Mouse (Mus musculus): ENCODE measurements around the gene Man1b1. TPM values are rescaled to one million over a fixed set of nuclear protein-coding genes. Genes with fewer than 3 reads are reported as not detected.

The Man1b1 gene
- polyA plus RNA-seq, 1 experiment from 2014 or later = 97.6 TPM

DNA sequence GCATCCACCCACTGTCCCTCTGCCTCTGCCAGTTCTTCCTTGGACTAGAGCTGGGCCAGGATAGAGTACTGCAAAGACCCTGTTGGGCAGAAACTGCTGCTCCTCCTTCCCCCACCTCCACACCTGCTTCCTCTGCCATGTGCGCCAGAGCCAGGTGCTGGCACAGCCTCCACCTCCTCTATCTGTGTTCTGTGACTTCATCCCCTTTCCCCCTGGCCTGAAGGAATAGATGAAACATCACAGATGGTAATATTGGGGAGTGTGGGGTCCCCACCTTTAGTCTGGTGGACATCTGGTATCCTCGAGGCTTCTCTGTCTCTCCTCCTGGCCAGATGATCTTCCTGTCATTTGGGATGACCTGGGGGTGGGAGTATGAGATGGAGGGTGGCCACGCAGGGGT lies 28.7 kb upstream of the Man1b1 start:
- WGBS = 78% methylated on average over 3 of the region's 3 CpGs
- peaks cover 9% of the 10 kb centered on the region for H3K27me3 ChIP-seq (ENCODE audit: control insufficient read depth, insufficient read depth, low read length)
- H3K36me3 ChIP-seq (ENCODE audit: control insufficient read depth, insufficient read depth, low read length) = no peaks in the 10 kb centered on the region
- no peak overlapping the region for H3K27ac ChIP-seq (replicated peaks; ENCODE audit: low read depth, low read length)
- H3K4me3 ChIP-seq (ENCODE audit: low read depth, low read length) = no peak overlapping the region
- H3K4me2 ChIP-seq (ENCODE audit: low read depth, severe bottlenecking) = no peak overlapping the region
- no peaks in the 10 kb centered on the region for H3K4me1 ChIP-seq (ENCODE audit: control insufficient read depth, insufficient read depth, low read length)
- H3K9me3 ChIP-seq (ENCODE audit: control insufficient read depth, low read length) = no peaks in the 10 kb centered on the region
- DNase-seq (ENCODE audit: low spot score) (no peak), ATAC-seq (ENCODE audit: insufficient number of reproducible peaks, low FRiP score, low TSS enrichment, low read depth) (no peak)
- H3K9ac ChIP-seq (ENCODE audit: low read length) = no peak overlapping the region

DNA sequence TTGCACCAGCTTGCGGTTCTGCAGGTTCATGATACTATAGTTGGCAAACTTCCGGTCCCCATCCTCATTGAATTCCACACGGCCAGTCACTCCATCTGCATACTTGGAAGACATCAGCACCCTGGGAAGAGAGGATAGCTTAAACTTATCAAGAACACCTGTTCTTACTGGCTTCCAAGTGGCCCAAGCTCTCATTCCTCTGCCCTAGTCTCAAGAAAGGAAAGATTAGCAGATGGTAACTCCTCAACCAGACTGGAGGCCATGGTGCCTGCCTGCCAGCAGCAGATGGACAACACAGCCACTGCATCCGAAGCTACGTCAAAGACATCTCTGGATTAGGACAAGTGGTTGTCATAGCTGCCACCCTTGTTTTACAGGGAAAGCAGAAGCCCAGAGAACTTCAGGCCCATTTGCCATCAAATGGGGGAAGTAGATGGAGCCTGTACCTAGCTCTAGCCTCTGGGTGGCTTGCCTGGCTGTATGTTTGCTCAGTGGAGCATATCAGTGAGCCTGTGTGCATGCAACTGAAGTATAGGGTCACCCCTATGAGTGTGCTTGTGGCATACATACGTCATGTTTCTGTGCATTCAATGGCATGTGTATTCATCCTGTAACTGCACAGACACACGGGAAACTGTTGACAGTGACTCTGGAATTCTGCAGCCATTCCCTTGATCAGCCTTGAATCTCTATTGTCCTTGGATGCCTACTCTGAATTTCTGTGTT lies 28.0 kb upstream of the Man1b1 start:
- 75% methylated on average over 7 of the region's 7 CpGs for WGBS
- Histone ChIP-seq H3K4me3 (ENCODE audit: low read depth, low read length) (0 out of 2 replicates have a peak overlapping the region, but pooled peaks have one; percentile 32), H3K27me3 (ENCODE audit: control insufficient read depth, insufficient read depth, low read length) (peaks cover 9% of the 10 kb centered on the region), H3K9me3 (ENCODE audit: control insufficient read depth, low read length) (no peaks in the 10 kb centered on the region), H3K4me1 (ENCODE audit: control insufficient read depth, insufficient read depth, low read length) (no peaks in the 10 kb centered on the region), H3K9ac (ENCODE audit: low read length) (no peak overlapping the region), H3K27ac (replicated peaks; ENCODE audit: low read depth, low read length) (no peak overlapping the region), H3K4me2 (ENCODE audit: low read depth, severe bottlenecking) (no peak overlapping the region; the same call in 1 of the 2 replicates), H3K36me3 (ENCODE audit: control insufficient read depth, insufficient read depth, low read length) (no peaks in the 10 kb centered on the region)
- ATAC-seq (ENCODE audit: insufficient number of reproducible peaks, low FRiP score, low TSS enrichment, low read depth) = no peak
- no peak for DNase-seq (ENCODE audit: low spot score)

DNA sequence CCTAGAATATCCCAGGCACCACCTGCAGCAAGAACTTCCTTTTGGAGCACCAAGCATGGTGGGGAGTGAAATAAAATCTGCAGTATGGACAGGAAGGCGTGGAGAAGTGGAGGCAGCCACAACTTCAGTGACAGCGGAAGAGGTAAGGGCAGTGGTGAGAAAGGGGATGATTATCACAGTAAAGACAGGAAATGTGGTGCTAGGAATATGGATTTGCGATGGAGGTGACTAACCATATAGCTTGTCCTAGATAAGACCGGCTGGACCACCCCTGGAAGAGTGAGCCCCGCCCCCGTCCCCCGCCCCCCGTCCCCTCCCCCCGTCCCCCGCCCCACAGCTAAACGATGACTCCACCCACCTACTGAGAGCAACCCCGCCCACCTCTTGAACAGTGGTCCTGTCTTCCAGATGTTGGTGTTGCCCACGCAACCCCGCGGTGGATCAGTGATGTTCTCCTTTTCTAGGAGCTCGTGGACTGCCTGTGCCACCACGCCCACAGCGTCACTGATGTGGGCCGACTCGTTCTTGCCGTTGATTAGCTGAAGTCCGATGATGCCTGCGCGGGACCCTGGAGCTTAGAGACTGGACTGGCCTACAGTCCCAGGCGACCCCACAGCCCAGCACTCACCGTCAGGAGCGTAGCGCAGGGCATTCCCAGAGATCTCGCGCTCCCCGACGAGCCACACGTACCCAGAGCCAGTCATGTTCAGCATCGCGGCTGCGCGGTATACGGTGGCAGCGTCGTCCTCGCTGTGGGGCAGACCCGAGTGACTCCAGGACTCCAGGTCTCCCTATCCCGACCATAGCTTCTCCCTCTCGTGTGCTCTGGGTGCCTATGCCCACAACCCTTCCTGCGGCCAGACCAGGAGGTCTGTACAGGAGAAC lies 27.2 kb upstream of the Man1b1 start:
- Histone ChIP-seq H3K4me2 (ENCODE audit: low read depth, severe bottlenecking) (peak overlapping the region; percentile 80), H3K4me3 (ENCODE audit: low read depth, low read length) (peak overlapping the region; percentile 32), H3K4me1 (ENCODE audit: control insufficient read depth, insufficient read depth, low read length) (no peaks in the 10 kb centered on the region), H3K9ac (ENCODE audit: low read length) (peak overlapping the region; percentile 47; the same call in 1 of the 2 replicates), H3K27me3 (ENCODE audit: control insufficient read depth, insufficient read depth, low read length) (peaks cover 11% of the 10 kb centered on the region), H3K9me3 (ENCODE audit: control insufficient read depth, low read length) (no peaks in the 10 kb centered on the region), H3K27ac (replicated peaks; ENCODE audit: low read depth, low read length) (no peak overlapping the region), H3K36me3 (ENCODE audit: control insufficient read depth, insufficient read depth, low read length) (no peaks in the 10 kb centered on the region)
- WGBS = 3% methylated on average over 41 of the region's 45 CpGs
- DNase-seq (ENCODE audit: low spot score) (peak; percentile 71), ATAC-seq (ENCODE audit: insufficient number of reproducible peaks, low FRiP score, low TSS enrichment, low read depth) (peak; percentile 65; the same call in 1 of the 2 replicates)

DNA sequence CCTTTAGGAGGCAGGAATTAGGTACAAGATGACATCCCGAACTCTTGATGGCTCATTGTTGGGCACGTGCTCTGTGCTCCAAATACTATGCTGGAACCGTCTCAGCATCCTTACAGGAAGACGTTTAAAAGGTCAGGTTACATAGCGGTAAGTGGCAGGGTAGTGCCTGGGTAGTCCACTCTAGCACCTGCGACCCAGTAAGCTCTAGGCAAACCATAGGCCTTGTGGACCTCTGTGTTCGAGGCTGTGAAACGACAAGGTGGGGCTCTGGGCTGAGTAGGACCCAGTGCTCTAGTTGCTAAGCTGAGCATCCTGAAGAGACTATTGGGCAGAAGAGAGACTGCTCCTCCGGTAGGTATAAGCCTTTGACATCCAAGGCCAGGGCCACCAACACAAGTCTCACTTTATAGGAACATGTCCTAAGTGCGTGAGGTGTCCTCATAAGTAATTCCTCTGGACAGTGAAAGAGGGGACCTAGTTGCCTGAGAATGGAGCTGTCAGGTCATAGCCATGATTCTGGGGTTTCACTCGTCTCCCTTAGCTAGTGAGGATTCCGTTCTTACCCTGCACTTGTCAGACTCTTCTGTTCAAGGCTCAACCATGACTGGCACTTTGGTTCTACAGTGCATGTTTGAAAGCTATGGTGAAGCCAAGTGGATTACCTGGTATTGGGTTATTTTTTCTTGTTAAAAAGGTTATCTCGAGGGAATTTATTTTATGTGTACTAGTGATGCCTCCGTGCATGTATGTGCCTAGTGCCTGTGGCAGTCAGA lies 26.4 kb upstream of the Man1b1 start:
- 46% methylated on average over 14 of the region's 14 CpGs for WGBS

DNA sequence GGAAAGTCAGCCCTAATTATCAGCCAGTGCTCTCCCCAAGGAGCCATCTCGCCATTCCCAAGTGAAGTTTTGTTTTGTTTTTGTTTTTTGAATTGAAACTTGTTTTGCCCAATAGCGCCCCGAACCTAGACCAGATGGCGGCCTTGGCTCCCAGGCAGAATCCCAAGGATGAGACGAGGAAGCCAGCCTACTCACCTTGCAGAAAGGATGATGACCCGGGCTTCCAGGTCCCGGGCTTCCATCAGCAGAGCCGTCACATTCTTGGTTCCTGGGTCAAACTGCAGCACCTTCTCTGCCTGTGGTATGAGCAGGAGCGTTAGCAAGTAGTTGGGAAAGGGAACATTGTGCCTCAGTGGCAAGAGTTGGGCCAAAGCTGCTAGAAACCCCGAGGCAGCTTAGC lies 22.0 kb upstream of the Man1b1 start:
- Histone ChIP-seq H3K4me3 (ENCODE audit: low read depth, low read length) (no peak overlapping the region), H3K4me1 (ENCODE audit: control insufficient read depth, insufficient read depth, low read length) (no peaks in the 10 kb centered on the region), H3K36me3 (ENCODE audit: control insufficient read depth, insufficient read depth, low read length) (no peaks in the 10 kb centered on the region), H3K27ac (replicated peaks; ENCODE audit: low read depth, low read length) (no peak overlapping the region), H3K9me3 (ENCODE audit: control insufficient read depth, low read length) (no peaks in the 10 kb centered on the region), H3K4me2 (ENCODE audit: low read depth, severe bottlenecking) (no peak overlapping the region), H3K9ac (ENCODE audit: low read length) (no peak overlapping the region), H3K27me3 (ENCODE audit: control insufficient read depth, insufficient read depth, low read length) (peaks cover 42% of the 10 kb centered on the region)
- WGBS = 62% methylated on average over 10 of the region's 10 CpGs
- ATAC-seq (ENCODE audit: insufficient number of reproducible peaks, low FRiP score, low TSS enrichment, low read depth) (no peak), DNase-seq (ENCODE audit: low spot score) (no peak)

More for the DNA sequence above, 26.4 kb upstream of the Man1b1 start:
- H3K36me3 ChIP-seq (ENCODE audit: control insufficient read depth, insufficient read depth, low read length) = no peaks in the 10 kb centered on the region
- peak overlapping the region; percentile 80 for H3K4me2 ChIP-seq (ENCODE audit: low read depth, severe bottlenecking)
- DNase-seq (ENCODE audit: low spot score) = no peak
- no peak for ATAC-seq (ENCODE audit: insufficient number of reproducible peaks, low FRiP score, low TSS enrichment, low read depth)
- H3K9me3 ChIP-seq (ENCODE audit: control insufficient read depth, low read length) = no peaks in the 10 kb centered on the region
- H3K4me3 ChIP-seq (ENCODE audit: low read depth, low read length) = peak overlapping the region; percentile 32
- H3K27me3 ChIP-seq (ENCODE audit: control insufficient read depth, insufficient read depth, low read length) = peaks cover 17% of the 10 kb centered on the region
- no peaks in the 10 kb centered on the region for H3K4me1 ChIP-seq (ENCODE audit: control insufficient read depth, insufficient read depth, low read length)
- H3K9ac ChIP-seq (ENCODE audit: low read length) = peak overlapping the region; percentile 47; the same call in 1 of the 2 replicates
- H3K27ac ChIP-seq (replicated peaks; ENCODE audit: low read depth, low read length) = no peak overlapping the region

DNA sequence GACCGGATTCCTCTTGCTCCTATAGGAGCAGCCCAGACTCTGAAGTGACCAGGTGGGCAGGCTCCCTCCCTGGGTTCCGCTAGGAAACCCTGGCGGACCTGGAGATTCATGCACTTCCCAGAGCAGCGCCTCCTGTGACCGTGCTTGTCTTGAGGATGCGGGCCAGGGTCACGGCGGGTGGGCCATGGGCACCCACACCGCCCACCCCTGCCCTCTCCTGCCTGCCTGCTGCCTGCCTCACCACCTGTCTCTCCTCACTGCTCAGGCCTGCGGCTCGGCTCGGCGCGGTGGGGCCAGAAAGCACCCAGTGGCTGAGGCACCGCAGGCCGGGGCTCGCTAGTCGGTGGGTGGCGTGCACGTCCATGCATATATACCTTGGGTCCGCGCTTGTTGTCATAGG lies 21.2 kb upstream of the Man1b1 start:
- Histone ChIP-seq H3K4me1 (ENCODE audit: control insufficient read depth, insufficient read depth, low read length) (no peaks in the 10 kb centered on the region), H3K9ac (ENCODE audit: low read length) (no peak overlapping the region), H3K27me3 (ENCODE audit: control insufficient read depth, insufficient read depth, low read length) (peaks cover 34% of the 10 kb centered on the region), H3K36me3 (ENCODE audit: control insufficient read depth, insufficient read depth, low read length) (no peaks in the 10 kb centered on the region), H3K4me2 (ENCODE audit: low read depth, severe bottlenecking) (no peak overlapping the region), H3K9me3 (ENCODE audit: control insufficient read depth, low read length) (no peaks in the 10 kb centered on the region), H3K4me3 (ENCODE audit: low read depth, low read length) (no peak overlapping the region), H3K27ac (replicated peaks; ENCODE audit: low read depth, low read length) (no peak overlapping the region)
- DNase-seq (ENCODE audit: low spot score) (no peak), ATAC-seq (ENCODE audit: insufficient number of reproducible peaks, low FRiP score, low TSS enrichment, low read depth) (no peak)
- WGBS = 2% methylated on average over 22 of the region's 22 CpGs

DNA sequence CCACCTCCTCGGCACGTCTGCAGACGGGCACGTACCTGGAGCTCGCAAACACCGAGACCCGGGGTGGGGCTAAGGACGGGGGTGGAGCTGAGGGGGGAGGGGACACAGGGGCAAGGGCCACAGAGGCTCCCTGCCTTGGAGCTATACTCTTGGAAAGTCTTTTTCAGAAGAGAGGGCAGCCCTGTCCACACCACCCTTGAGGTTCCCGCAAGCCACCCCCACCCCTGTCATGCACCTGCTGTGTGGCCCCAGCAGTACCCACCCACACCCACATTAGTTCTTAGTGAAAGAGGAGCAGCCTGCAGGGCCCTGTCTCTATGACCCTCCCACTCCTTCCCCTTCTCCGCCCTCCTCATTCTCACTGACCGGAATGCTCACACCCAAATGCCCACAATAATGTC lies 20.6 kb upstream of the Man1b1 start:
- no peak overlapping the region for H3K9ac ChIP-seq (ENCODE audit: low read length)
- ATAC-seq (ENCODE audit: insufficient number of reproducible peaks, low FRiP score, low TSS enrichment, low read depth) = no peak
- H3K27me3 ChIP-seq (ENCODE audit: control insufficient read depth, insufficient read depth, low read length) = peaks cover 34% of the 10 kb centered on the region
- no peaks in the 10 kb centered on the region for H3K9me3 ChIP-seq (ENCODE audit: control insufficient read depth, low read length)
- no peaks in the 10 kb centered on the region for H3K36me3 ChIP-seq (ENCODE audit: control insufficient read depth, insufficient read depth, low read length)
- H3K4me2 ChIP-seq (ENCODE audit: low read depth, severe bottlenecking) = no peak overlapping the region
- H3K27ac ChIP-seq (replicated peaks; ENCODE audit: low read depth, low read length) = no peak overlapping the region
- no peak for DNase-seq (ENCODE audit: low spot score)
- no peaks in the 10 kb centered on the region for H3K4me1 ChIP-seq (ENCODE audit: control insufficient read depth, insufficient read depth, low read length)
- 3% methylated on average over 11 of the region's 11 CpGs for WGBS
- H3K4me3 ChIP-seq (ENCODE audit: low read depth, low read length) = no peak overlapping the region

Measured in limb, embryonic 11.5 days (tissue).